Mouse (Mus musculus) Patski (cell line): ENCODE measurements at regions not wholly inside any gene's neighbourhood (a gene's known extent, or its start where the extent isn't known, plus 50 kb on each side); places are given as distances from the start of the nearest gene placed in this dataset.

Experiments
- ATAC-seq: fragments of 100-300 bp; one replicate; pipeline ENCODE4 v1.8.0; 2021
- CTCF ChIA-PET: fragments of 350-600 bp; sonication (Branson Sonifier 250); formaldehyde crosslinking; loops from one replicate; lab custom pipeline; 2022; ENCODE audit warnings: inconsistent platforms; lab: Charles Lee
- POLR2A ChIA-PET: fragments of 350-600 bp; sonication (Branson Sonifier 250); formaldehyde crosslinking; loops from one replicate; lab custom pipeline; 2022; ENCODE audit warnings: antibody characterized with exemption, inconsistent platforms; lab: Charles Lee
- DNase-seq: peaks from one replicate; pipeline ENCODE4 v3.0.0-alpha.2; 2011; ENCODE audit warnings: low read depth, low spot score
- H3K27me3 ChIP-seq: fragments of 371-371 bp; one replicate; pipeline ENCODE4 v1.5.1; 2021
- CTCF ChIP-seq: fragments of 100-300 bp; IDR thresholded peaks from one replicate; pipeline ENCODE4 v1.5.1; 2021
- in situ Hi-C: fragments of 300-500 bp; cut with MboI; formaldehyde crosslinking; loops from 3 replicates; pipeline ENCODE4 v1.11.1; 2018; ENCODE audit warnings: low pct_unique_long_range_greater_than_20kb, mixed read lengths

GRCm38 (mm10) chr2:124747119-124747518 lies 320.8 kb upstream of the Slc24a5 start:
- no peak for TF ChIP-seq CTCF
- in situ Hi-C loops = no loop called here
- DNase-seq (no peak), ATAC-seq (no peak)
- ChIA-PET CTCF (interaction anchor here (0.5 to 1.5 kb wide), 4 partner anchors 16 to 341 kb away, joined by 3 to 4 read pairs (median 3); no protein-coding TSS in a partner anchor), POLR2A (no interaction called here)
- no peaks in the 10 kb centered on the region for H3K27me3 ChIP-seq

- no peaks in the 10 kb centered on the region for H3K27me3 ChIP-seq
- in situ Hi-C loops = no loop called here
- DNase-seq (no peak), ATAC-seq (no peak)
- TF ChIP-seq CTCF = no peak
- CTCF ChIA-PET = interaction anchor here (0.5 to 1.0 kb wide), 2 partner anchors 53 to 342 kb away, joined by 3 read pairs; no protein-coding TSS in a partner anchor
- POLR2A ChIA-PET = no interaction called here
Measured at GRCm38 (mm10) chr2:124747627-124748026, 320.3 kb upstream of the Slc24a5 start.

GRCm38 (mm10) chr2:124751832-124752231 lies 316.1 kb upstream of the Slc24a5 start:
- ChIA-PET CTCF (no interaction called here), POLR2A (interaction anchor here (0.7 kb wide), 1 partner anchor 11 kb away, joined by 5 read pairs; no protein-coding TSS in a partner anchor)
- no peak for ATAC-seq
- no peak for TF ChIP-seq CTCF
- in situ Hi-C loops = no loop called here
- DNase-seq = no peak
- H3K27me3 ChIP-seq = no peaks in the 10 kb centered on the region

- DNase-seq (no peak), ATAC-seq (no peak)
- CTCF ChIA-PET = no interaction called here
- in situ Hi-C loops = no loop called here
- TF ChIP-seq CTCF = no peak
- H3K27me3 ChIP-seq = no peaks in the 10 kb centered on the region
- POLR2A ChIA-PET = interaction anchor here (0.6 kb wide), 1 partner anchor 75 kb away, joined by 3 read pairs; no protein-coding TSS in a partner anchor
Measured at GRCm38 (mm10) chr2:124753717-124754116, 314.2 kb upstream of the Slc24a5 start.

GRCm38 (mm10) chr2:124755244-124755643 lies 312.7 kb upstream of the Slc24a5 start:
- TF ChIP-seq CTCF = no peak
- in situ Hi-C loops = no loop called here
- DNase-seq (no peak), ATAC-seq (no peak)
- no peaks in the 10 kb centered on the region for H3K27me3 ChIP-seq
- POLR2A ChIA-PET = no interaction called here
- CTCF ChIA-PET = no interaction called here

- POLR2A ChIA-PET = no interaction called here
- H3K27me3 ChIP-seq = no peaks in the 10 kb centered on the region
- ATAC-seq (no peak), DNase-seq (no peak)
- CTCF ChIA-PET = no interaction called here
- in situ Hi-C loops = no loop called here
- no peak for TF ChIP-seq CTCF
Measured at GRCm38 (mm10) chr2:124758992-124759391, 308.9 kb upstream of the Slc24a5 start.

- ChIA-PET CTCF (no interaction called here), POLR2A (interaction anchor here (0.6 kb wide), 1 partner anchor 100 kb away, joined by 4 read pairs; no protein-coding TSS in a partner anchor)
- ATAC-seq = peak; percentile 50
- DNase-seq = no peak
- TF ChIP-seq CTCF = no peak
- in situ Hi-C loops = no loop called here
- no peaks in the 10 kb centered on the region for H3K27me3 ChIP-seq
Measured at GRCm38 (mm10) chr2:124763650-124764049, 304.3 kb upstream of the Slc24a5 start.

- DNase-seq (peak; percentile 88), ATAC-seq (peak; percentile 83)
- no peaks in the 10 kb centered on the region for H3K27me3 ChIP-seq
- ChIA-PET POLR2A (no interaction called here), CTCF (no interaction called here)
- TF ChIP-seq CTCF = no peak
- in situ Hi-C loops = no loop called here
Measured at GRCm38 (mm10) chr2:124764186-124764910, 303.6 kb upstream of the Slc24a5 start.

GRCm38 (mm10) chr2:124769267-124769967 lies 298.5 kb upstream of the Slc24a5 start:
- DNase-seq (no peak), ATAC-seq (no peak)
- ChIA-PET POLR2A (no interaction called here), CTCF (no interaction called here)
- H3K27me3 ChIP-seq = no peaks in the 10 kb centered on the region
- in situ Hi-C loops = no loop called here
- TF ChIP-seq CTCF = no peak

GRCm38 (mm10) chr2:124770028-124770427 lies 297.9 kb upstream of the Slc24a5 start:
- ChIA-PET POLR2A (interaction anchor here (1.0 kb wide), 1 partner anchor 18 kb away, joined by 3 read pairs; no protein-coding TSS in a partner anchor), CTCF (no interaction called here)
- H3K27me3 ChIP-seq = no peaks in the 10 kb centered on the region
- no peak for ATAC-seq
- DNase-seq = no peak
- in situ Hi-C loops = no loop called here
- no peak for TF ChIP-seq CTCF
